Comparison of ENCODE assay signal across 8 mouse cellular contexts in the genomic region with DNA sequence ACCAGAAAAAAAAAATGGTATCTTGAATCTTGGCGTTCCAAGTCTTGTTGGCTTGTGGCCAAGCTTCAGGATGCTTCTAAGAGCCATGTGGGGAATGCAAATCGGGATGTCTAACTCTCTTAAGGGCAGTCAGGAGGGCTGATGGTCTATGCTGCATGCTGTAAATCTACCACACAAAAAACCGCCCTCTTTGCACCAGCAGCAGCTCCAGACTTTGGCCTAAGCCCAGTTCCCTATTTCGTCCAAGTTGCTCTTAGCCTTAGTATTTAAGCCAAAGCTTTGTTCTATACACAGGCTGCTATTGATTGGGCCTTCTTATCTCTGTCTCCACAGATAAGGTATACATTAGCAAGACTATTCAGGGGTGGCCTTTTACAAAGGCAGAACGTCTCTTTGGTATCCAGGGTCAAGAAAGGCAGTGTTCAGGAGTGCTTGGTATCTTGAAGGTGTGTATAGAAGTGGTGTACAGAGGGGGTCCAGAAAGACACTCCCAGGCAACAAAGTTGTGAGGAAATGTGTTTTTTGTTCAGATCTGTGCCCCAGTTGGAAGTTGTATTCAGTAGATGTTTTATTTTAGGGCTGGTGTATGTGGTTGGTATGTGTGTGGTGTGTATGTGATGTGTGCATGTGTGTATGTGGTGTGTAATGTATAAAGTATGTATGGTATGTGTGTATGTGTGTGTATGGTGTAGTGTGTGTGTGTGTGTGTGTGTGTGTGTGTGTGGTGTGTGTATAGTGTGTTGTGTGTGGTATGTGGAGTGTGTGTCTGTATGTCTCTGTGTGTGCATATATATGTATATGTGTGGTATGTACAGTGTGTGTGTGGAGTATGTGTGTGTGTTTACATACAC.
DNase-seq lines count a peak whose midpoint lies in the region; ATAC-seq and TF ChIP-seq lines count a peak whose summit lies in the region.

No protein-coding gene starts in this region.

- WGBS in limb, embryonic 14.5 days, result 41% methylated on average over 5 of the region's 5 CpGs
- WGBS in limb, embryonic 10.5 days, result 74% methylated on average over 5 of the region's 5 CpGs
- 13% methylated on average over 5 of the region's 5 CpGs for WGBS in heart, postnatal 0 days

- H3K4me1 ChIP-seq in limb, embryonic 14.5 days (ENCODE audit: control insufficient read depth, insufficient read depth, low read length), result peaks cover 17% of the 10 kb centered on the region
- no peaks in the 10 kb centered on the region for H3K4me1 ChIP-seq in limb, embryonic 10.5 days
- peaks cover 26% of the 10 kb centered on the region for H3K4me1 ChIP-seq in heart, postnatal 0 days (ENCODE audit: control insufficient read depth, insufficient read depth)

- no peak for TF ChIP-seq CTCF in heart, postnatal 0 days (IDR thresholded peaks at IDR 0.05; ENCODE audit: low read depth)

- no peak for TF ChIP-seq POLR2A in limb, embryonic 14.5 days (IDR thresholded peaks at IDR 0.05; ENCODE audit: borderline replicate concordance, extremely low read depth, insufficient read depth, insufficient read length)

- no peaks in the 10 kb centered on the region for H3K27me3 ChIP-seq in limb, embryonic 14.5 days (ENCODE audit: control insufficient read depth, insufficient read depth, low read length)
- H3K27me3 ChIP-seq in limb, embryonic 10.5 days (ENCODE audit: low read depth, poor library complexity, severe bottlenecking), result no peaks in the 10 kb centered on the region
- no peaks in the 10 kb centered on the region for H3K27me3 ChIP-seq in heart, postnatal 0 days (ENCODE audit: control insufficient read depth, insufficient read depth, low read length)

- no peak overlapping the region for H3K27ac ChIP-seq in limb, embryonic 14.5 days (replicated peaks; ENCODE audit: low read depth, low read length)
- no peak overlapping the region for H3K27ac ChIP-seq in limb, embryonic 10.5 days
- H3K27ac ChIP-seq in heart, postnatal 0 days (ENCODE audit: low read depth), result peak overlapping the region; percentile 70

- no peak overlapping the region for H3K4me2 ChIP-seq in limb, embryonic 14.5 days (replicated peaks; ENCODE audit: low read depth, low read length, severe bottlenecking)
- H3K4me2 ChIP-seq in heart, postnatal 0 days (ENCODE audit: low read depth, low read length), result no peak overlapping the region

- no peak overlapping the region for H3K4me3 ChIP-seq in limb, embryonic 14.5 days (replicated peaks; ENCODE audit: low read length)
- H3K4me3 ChIP-seq in limb, embryonic 10.5 days, result no peak overlapping the region
- H3K4me3 ChIP-seq in heart, postnatal 0 days (ENCODE audit: low read depth, low read length), result no peak overlapping the region

- TF ChIP-seq EP300 in heart, postnatal 0 days (IDR thresholded peaks at IDR 0.05; ENCODE audit: low read depth), result no peak

- no peak overlapping the region for H3K9ac ChIP-seq in limb, embryonic 14.5 days (ENCODE audit: low read depth, low read length, severe bottlenecking)
- no peak overlapping the region for H3K9ac ChIP-seq in heart, postnatal 0 days (replicated peaks; ENCODE audit: low read depth, low read length)

- DNase-seq in limb, embryonic 14.5 days (ENCODE audit: low spot score), result peak; percentile 62
- no peak for DNase-seq in limb, embryonic 10.5 days (ENCODE audit: low spot score)
- peak; percentile 64 to 77 for DNase-seq in frontal cortex, adult 2 months (ENCODE audit: extremely low spot score in 1 of 2, low spot score in 1 of 2)
- DNase-seq in heart, postnatal 0 days (ENCODE audit: low spot score), result peak; percentile 47
- no peak for DNase-seq in spleen, postnatal 10 days (ENCODE audit: low spot score in 2 of 2)
- no peak for DNase-seq in adrenal gland, postnatal 4 days (ENCODE audit: low spot score in 2 of 2)
- no peak for DNase-seq in thymus, postnatal 4 days

- H3K9me3 ChIP-seq in limb, embryonic 14.5 days (ENCODE audit: control insufficient read depth, low read length), result no peaks in the 10 kb centered on the region
- H3K9me3 ChIP-seq in limb, embryonic 10.5 days (replicated peaks), result no peaks in the 10 kb centered on the region
- H3K9me3 ChIP-seq in heart, postnatal 0 days (replicated peaks; ENCODE audit: control insufficient read depth, low read length), result no peaks in the 10 kb centered on the region

- no peaks in the 10 kb centered on the region for H3K36me3 ChIP-seq in limb, embryonic 14.5 days (ENCODE audit: control insufficient read depth, insufficient read depth, low read length)
- no peaks in the 10 kb centered on the region for H3K36me3 ChIP-seq in limb, embryonic 10.5 days
- no peaks in the 10 kb centered on the region for H3K36me3 ChIP-seq in heart, postnatal 0 days (replicated peaks; ENCODE audit: control insufficient read depth, insufficient read depth, low read length)

- ATAC-seq in limb, embryonic 14.5 days (ENCODE audit: low FRiP score, low read depth), result peak; percentile 19; the same call in 1 of the 2 replicates
- ATAC-seq in heart, postnatal 0 days (ENCODE audit: insufficient read depth, low read depth), result 0 out of 2 replicates have a peak, but pooled peaks have one; percentile 6
- 0 out of 2 replicates have a peak, but pooled peaks have one; percentile 19 for ATAC-seq in megakaryocyte, adult 5-6 weeks (ENCODE audit: poor library complexity, severe bottlenecking)

Comparison
In these comparisons a context has a peak if more than half of its experiments do, and no peak if none do; other contexts are left out.
1. DNase-seq: peak in limb, embryonic 14.5 days (single experiment), frontal cortex, adult 2 months (2 of 2) and heart, postnatal 0 days (single experiment); none in limb, embryonic 10.5 days (single experiment), spleen, postnatal 10 days (0 of 2), adrenal gland, postnatal 4 days (0 of 2) and thymus, postnatal 4 days (single experiment).
2. Peak in every context shown above with its lines, with median percentiles within 50 percentile points of each other: ATAC-seq.